Mouse (Mus musculus) left cerebral cortex, postnatal 25 days (tissue): Measurements from ENCODE around the gene Rnf130. TPM values are rescaled to one million over a fixed set of nuclear protein-coding genes. Genes with fewer than 3 reads are reported as not detected.

Experiments
- microRNA-seq, 2 experiments: library from miRNA; unstranded; fragments of <30 nt; microRNA quantifications; one replicate each; pipeline ENCODE4 v1.2.0; 2022
- total RNA-seq, 2 experiments: library from RNA; stranded (reverse); gene quantifications; 2 replicates each; pipeline ENCODE4 v1.2.3; 2021

Rnf130 gene
- total RNA-seq, 2 experiments from 2014 or later = 97.9 to 99.0 TPM

Small RNAs within 50 kb of the gene (microRNA-seq; reads per million reads assigned to microRNA genes)
- gene Mir340 = 89.7 to 358 reads per million in 2 experiments

Other genes with a start within 250 kb of the Rnf130 start
- gene Gfpt2, start 231.2 kb upstream of the Rnf130 start, total RNA-seq = 10 to 100 TPM in 1 of 2 experiments, 1 to 10 TPM in 1; 6.0 to 10.1 TPM
- 100 to 1,000 TPM; 212 to 231 TPM for gene Mapk9, start 178.6 kb upstream of the Rnf130 start, total RNA-seq
- 10 to 100 TPM; 36.6 to 46.4 TPM for gene Rasgef1c, start 123.5 kb upstream of the Rnf130 start, total RNA-seq
- gene Tbc1d9b, start 106.0 kb downstream of the Rnf130 start, total RNA-seq = 100 to 1,000 TPM; 109 to 120 TPM
- gene Mrnip, start 149.1 kb downstream of the Rnf130 start, total RNA-seq = 10 to 100 TPM; 13.4 to 14.1 TPM
- gene Sqstm1, start 185.5 kb downstream of the Rnf130 start, total RNA-seq = 100 to 1,000 TPM; 460 to 480 TPM
- 10 to 100 TPM; 66.4 to 76.3 TPM for gene Mgat4b, start 185.5 kb downstream of the Rnf130 start, total RNA-seq
- gene Ltc4s, start 213.3 kb downstream of the Rnf130 start, total RNA-seq = 1 to 10 TPM; 8.4 to 8.7 TPM